Mouse (Mus musculus): ENCODE data around the gene Abcb9. TPM values are rescaled to one million over a fixed set of nuclear protein-coding genes. Genes with fewer than 3 reads are reported as not detected.

Gene Abcb9
- polyA plus RNA-seq, 1 experiment, result 37.8 TPM

DNA sequence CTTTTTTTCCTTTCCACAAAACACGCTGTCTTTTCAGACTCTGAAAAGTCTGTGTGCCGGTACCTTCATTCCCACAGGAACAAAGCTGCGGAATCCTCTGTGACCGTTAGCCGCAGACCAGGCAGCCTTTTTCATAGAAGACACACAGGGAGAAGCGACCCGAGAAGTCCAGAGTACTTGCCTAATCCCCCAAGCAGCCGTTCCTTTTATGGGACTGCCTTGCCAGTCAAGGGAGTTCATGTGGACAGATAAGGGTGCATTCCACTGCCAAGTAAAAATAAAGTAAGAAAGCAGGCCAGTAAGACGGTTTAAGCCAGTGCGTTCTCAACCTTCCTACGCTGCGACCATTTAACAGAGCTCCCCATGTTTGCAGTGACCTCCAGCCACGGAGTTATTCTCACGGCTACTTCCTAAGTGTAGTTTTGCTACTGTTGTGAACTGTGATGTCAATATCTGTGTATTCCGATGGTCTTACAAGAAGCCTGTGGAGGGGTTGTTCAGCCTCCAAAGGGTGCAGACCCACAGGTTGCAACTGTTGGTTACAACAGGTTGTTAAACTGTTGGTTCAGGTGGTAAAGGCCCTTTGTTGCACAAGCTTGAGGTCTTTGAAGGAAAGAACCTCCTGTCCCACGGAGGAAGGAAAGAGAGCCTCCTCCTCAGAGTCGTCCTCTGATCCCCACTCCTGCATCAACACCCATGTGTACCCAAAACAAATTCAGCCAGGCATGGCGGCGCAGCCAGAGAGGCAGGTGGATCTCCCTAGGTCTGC is 67.7 kb downstream of the Abcb9 start:
- H3K27ac ChIP-seq (ENCODE audit: insufficient read depth, low read length), result no peak overlapping the region
- no peak overlapping the region for H3K4me3 ChIP-seq (ENCODE audit: insufficient read depth, low read length)
- TF ChIP-seq POLR2A (IDR thresholded peaks at IDR 0.05; ENCODE audit: extremely low read depth, insufficient read depth, low read length) (no peak), CTCF (IDR thresholded peaks at IDR 0.05; ENCODE audit: extremely low read depth, insufficient read depth, low read length) (no peak)
- peaks cover 11% of the 10 kb centered on the region for H3K4me1 ChIP-seq (ENCODE audit: control insufficient read depth, insufficient read depth, low read length)

DNA sequence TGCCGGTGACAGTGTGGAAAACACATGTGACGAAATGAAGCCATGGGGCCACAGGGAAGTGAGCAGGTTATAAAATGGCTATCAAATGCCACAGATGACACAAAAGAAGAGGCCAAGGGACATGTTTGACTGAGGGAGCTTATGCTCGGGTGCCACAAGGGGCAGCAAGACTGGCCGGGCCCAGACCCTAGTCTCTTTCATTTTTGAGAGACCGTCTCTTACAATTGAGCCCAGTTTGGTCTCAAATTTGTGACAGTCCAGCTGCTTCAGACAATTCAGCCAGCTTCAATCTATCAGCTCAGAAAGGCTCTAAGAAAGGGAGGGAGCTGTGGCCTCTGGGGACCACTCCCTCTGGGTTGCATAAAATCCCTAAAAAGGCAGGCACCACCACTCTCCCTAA is 69.0 kb downstream of the Abcb9 start:
- TF ChIP-seq CTCF (IDR thresholded peaks at IDR 0.05; ENCODE audit: extremely low read depth, insufficient read depth, low read length) (no peak), POLR2A (IDR thresholded peaks at IDR 0.05; ENCODE audit: extremely low read depth, insufficient read depth, low read length) (no peak)
- Histone ChIP-seq H3K4me3 (ENCODE audit: insufficient read depth, low read length) (no peak overlapping the region), H3K27ac (ENCODE audit: insufficient read depth, low read length) (no peak overlapping the region), H3K4me1 (ENCODE audit: control insufficient read depth, insufficient read depth, low read length) (peaks cover 12% of the 10 kb centered on the region)

DNA sequence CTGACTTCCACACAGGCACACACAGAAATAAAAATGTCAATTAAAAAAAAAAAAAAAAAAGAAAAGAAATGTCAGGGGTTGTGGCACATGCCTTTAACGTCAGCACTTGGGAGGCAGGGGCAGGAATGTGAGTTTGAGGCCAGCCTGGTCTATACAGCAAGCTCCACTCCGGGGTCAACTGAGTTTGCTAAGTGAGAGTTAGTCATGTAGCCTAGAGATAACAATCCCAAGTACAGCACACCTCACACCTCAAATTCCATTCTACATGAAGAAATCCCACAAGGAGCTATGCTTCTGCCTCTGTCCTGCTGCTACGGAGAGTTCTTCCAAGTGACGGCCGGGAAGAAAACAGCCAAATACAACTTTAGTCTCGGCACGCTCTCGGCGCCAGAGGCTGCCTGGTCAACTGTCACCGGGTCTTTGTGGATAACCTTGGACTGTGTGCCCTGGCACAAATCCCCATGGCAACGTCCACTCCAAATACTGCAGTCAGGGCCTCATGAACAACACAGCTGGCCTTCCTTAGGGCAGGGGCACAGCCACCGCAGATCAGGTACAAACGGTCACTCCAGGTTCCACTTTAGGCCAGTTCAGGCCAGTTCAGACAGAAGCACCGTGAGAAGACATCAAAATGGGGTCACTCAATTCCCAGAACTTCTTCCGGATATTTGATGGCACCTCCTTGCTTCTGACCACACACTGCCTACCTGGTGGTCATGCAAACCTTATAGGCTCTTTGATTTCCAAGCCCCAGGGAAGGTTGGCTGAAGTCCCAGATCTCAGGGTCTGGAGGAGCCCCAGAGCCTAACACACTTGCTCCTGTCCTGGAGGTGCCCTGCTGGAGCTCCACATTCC is 69.8 kb downstream of the Abcb9 start:
- Histone ChIP-seq H3K27ac (ENCODE audit: insufficient read depth, low read length) (no peak overlapping the region), H3K4me3 (ENCODE audit: insufficient read depth, low read length) (no peak overlapping the region), H3K4me1 (ENCODE audit: control insufficient read depth, insufficient read depth, low read length) (peaks cover 12% of the 10 kb centered on the region)
- TF ChIP-seq CTCF (IDR thresholded peaks at IDR 0.05; ENCODE audit: extremely low read depth, insufficient read depth, low read length), result no peak
- TF ChIP-seq POLR2A (IDR thresholded peaks at IDR 0.05; ENCODE audit: extremely low read depth, insufficient read depth, low read length), result no peak

- peaks cover 13% of the 10 kb centered on the region for H3K4me1 ChIP-seq (ENCODE audit: control insufficient read depth, insufficient read depth, low read length)
- TF ChIP-seq CTCF (IDR thresholded peaks at IDR 0.05; ENCODE audit: extremely low read depth, insufficient read depth, low read length), result no peak
- TF ChIP-seq POLR2A (IDR thresholded peaks at IDR 0.05; ENCODE audit: extremely low read depth, insufficient read depth, low read length), result no peak
- H3K27ac ChIP-seq (ENCODE audit: insufficient read depth, low read length), result 0 out of 2 replicates have a peak overlapping the region, but pooled peaks have one; percentile 3
These were observed 70.5 kb downstream of the Abcb9 start for GRCm38 (mm10) chr5:124025146-124025545.

DNA sequence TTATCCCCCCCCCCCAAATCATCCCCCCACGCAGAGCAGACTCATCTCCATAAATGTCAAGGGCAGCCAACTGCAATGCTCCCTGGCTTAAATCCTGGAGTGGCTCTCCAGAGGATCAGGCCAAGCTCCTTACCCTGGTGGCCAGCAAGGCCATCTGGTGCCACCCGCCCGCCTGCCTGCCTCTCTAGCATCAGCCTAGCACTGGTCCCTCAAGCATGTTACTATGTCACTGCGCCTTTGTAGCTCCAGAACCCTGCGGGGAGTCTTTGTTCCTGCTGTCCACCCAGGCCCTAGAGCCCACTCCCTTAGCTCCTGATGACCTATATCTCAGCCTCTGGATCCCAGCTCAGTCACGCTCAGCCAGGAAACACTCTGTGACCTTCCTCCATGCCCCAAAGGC is 70.9 kb downstream of the Abcb9 start:
- no peak overlapping the region for H3K4me3 ChIP-seq (ENCODE audit: insufficient read depth, low read length)
- H3K27ac ChIP-seq (ENCODE audit: insufficient read depth, low read length), result 0 out of 2 replicates have a peak overlapping the region, but pooled peaks have one; percentile 3
- TF ChIP-seq CTCF (IDR thresholded peaks at IDR 0.05; ENCODE audit: extremely low read depth, insufficient read depth, low read length) (no peak), POLR2A (IDR thresholded peaks at IDR 0.05; ENCODE audit: extremely low read depth, insufficient read depth, low read length) (no peak)
- peaks cover 15% of the 10 kb centered on the region for H3K4me1 ChIP-seq (ENCODE audit: control insufficient read depth, insufficient read depth, low read length)

More at GRCm38 (mm10) chr5:124025146-124025545, 70.5 kb downstream of the Abcb9 start:
- H3K4me3 ChIP-seq (ENCODE audit: insufficient read depth, low read length), result no peak overlapping the region

- no peak overlapping the region for H3K27ac ChIP-seq (ENCODE audit: insufficient read depth, low read length)
- no peak overlapping the region for H3K4me3 ChIP-seq (ENCODE audit: insufficient read depth, low read length)
- TF ChIP-seq POLR2A (IDR thresholded peaks at IDR 0.05; ENCODE audit: extremely low read depth, insufficient read depth, low read length) (no peak), CTCF (IDR thresholded peaks at IDR 0.05; ENCODE audit: extremely low read depth, insufficient read depth, low read length) (no peak)
- peaks cover 17% of the 10 kb centered on the region for H3K4me1 ChIP-seq (ENCODE audit: control insufficient read depth, insufficient read depth, low read length)
These were observed 73.2 kb downstream of the Abcb9 start for GRCm38 (mm10) chr5:124022365-124022764.

GRCm38 (mm10) chr5:124021701-124022100 is 73.9 kb downstream of the Abcb9 start:
- TF ChIP-seq CTCF (IDR thresholded peaks at IDR 0.05; ENCODE audit: extremely low read depth, insufficient read depth, low read length), result no peak
- no peak for TF ChIP-seq POLR2A (IDR thresholded peaks at IDR 0.05; ENCODE audit: extremely low read depth, insufficient read depth, low read length)
- Histone ChIP-seq H3K4me1 (ENCODE audit: control insufficient read depth, insufficient read depth, low read length) (peaks cover 18% of the 10 kb centered on the region), H3K4me3 (ENCODE audit: insufficient read depth, low read length) (no peak overlapping the region), H3K27ac (ENCODE audit: insufficient read depth, low read length) (no peak overlapping the region)

- Histone ChIP-seq H3K27ac (ENCODE audit: insufficient read depth, low read length) (peak overlapping the region; percentile 49; the same call in 1 of the 2 replicates), H3K4me1 (ENCODE audit: control insufficient read depth, insufficient read depth, low read length) (peaks cover 22% of the 10 kb centered on the region), H3K4me3 (ENCODE audit: insufficient read depth, low read length) (no peak overlapping the region)
- TF ChIP-seq CTCF (IDR thresholded peaks at IDR 0.05; ENCODE audit: extremely low read depth, insufficient read depth, low read length) (no peak), POLR2A (IDR thresholded peaks at IDR 0.05; ENCODE audit: extremely low read depth, insufficient read depth, low read length) (no peak)
These were observed 74.5 kb downstream of the Abcb9 start for GRCm38 (mm10) chr5:124021148-124021547.

- Histone ChIP-seq H3K4me1 (ENCODE audit: control insufficient read depth, insufficient read depth, low read length) (peaks cover 17% of the 10 kb centered on the region), H3K27ac (ENCODE audit: insufficient read depth, low read length) (peak overlapping the region; percentile 30), H3K4me3 (ENCODE audit: insufficient read depth, low read length) (no peak overlapping the region)
- TF ChIP-seq POLR2A (IDR thresholded peaks at IDR 0.05; ENCODE audit: extremely low read depth, insufficient read depth, low read length), result peak; percentile 88
- no peak for TF ChIP-seq CTCF (IDR thresholded peaks at IDR 0.05; ENCODE audit: extremely low read depth, insufficient read depth, low read length)
These were observed 76.0 kb downstream of the Abcb9 start for GRCm38 (mm10) chr5:124019348-124020216.

All from cortical plate, adult 2 months (tissue).